Mouse (Mus musculus): ENCODE results near the gene Anp32a.

GRCm38 (mm10) chr9:62358851-62359250 lies 17.8 kb downstream of the Anp32a start:
- no peak for TF ChIP-seq CTCF (IDR thresholded peaks at IDR 0.05; ENCODE audit: insufficient read depth, low read length)
- no peak for TF ChIP-seq POLR2A (IDR thresholded peaks at IDR 0.05; ENCODE audit: borderline replicate concordance, extremely low read depth, low read depth, low read length)
